Mouse (Mus musculus) liver, adult 2 months (tissue): ENCODE measurements around the gene Tcf15. TPM values are rescaled to one million over a fixed set of nuclear protein-coding genes. Genes with fewer than 3 reads are reported as not detected.

ENCODE experiments used
- DNase-seq: peaks from one replicate; pipeline ENCODE4 v3.0.0-alpha.2; 2011; ENCODE audit warnings: low read depth, low spot score; ENCODE audit errors: extremely low read depth
- H3K27ac ChIP-seq: fragments of 200-500 bp; replicated peaks from 2 replicates; pipeline ENCODE4 v1.5.1; 2012; ENCODE audit warnings: low read depth, mild to moderate bottlenecking, control low read depth, inconsistent platforms, low read length; ENCODE audit not compliant: insufficient read depth
- H3K27me3 ChIP-seq: fragments of 200-500 bp; 2 replicates; pipeline ENCODE4 v1.6.1; 2012; ENCODE audit warnings: mild to moderate bottlenecking, moderate library complexity, low read length, inconsistent platforms; ENCODE audit not compliant: control insufficient read depth, insufficient read depth
- H3K36me3 ChIP-seq: fragments of 200-500 bp; 2 replicates; pipeline ENCODE4 v1.6.1; 2012; ENCODE audit warnings: low read length, inconsistent platforms; ENCODE audit not compliant: control insufficient read depth, insufficient read depth
- H3K4me1 ChIP-seq: fragments of 200-500 bp; 2 replicates; pipeline ENCODE4 v1.6.1; 2011; ENCODE audit warnings: low read length; ENCODE audit not compliant: control insufficient read depth, insufficient read depth
- H3K4me3 ChIP-seq: fragments of 200-500 bp; 2 replicates; pipeline ENCODE4 v1.5.1; 2011; ENCODE audit warnings: low read depth, mild to moderate bottlenecking, control low read depth, low read length, moderate library complexity; ENCODE audit not compliant: insufficient read depth
- H3K79me2 ChIP-seq: fragments of 200-500 bp; 2 replicates; pipeline ENCODE4 v1.6.1; 2012; ENCODE audit warnings: inconsistent platforms, mild to moderate bottlenecking, low read length, moderate library complexity; ENCODE audit not compliant: control insufficient read depth, insufficient read depth
- H3K9ac ChIP-seq: fragments of 200-500 bp; 2 replicates; pipeline ENCODE4 v1.6.1; 2012; ENCODE audit warnings: low read depth, mild to moderate bottlenecking, control low read depth, inconsistent platforms, low read length
- CTCF ChIP-seq: fragments of 200-500 bp; IDR thresholded peaks from 2 replicates; pipeline ENCODE4 v1.5.1; 2011; ENCODE audit warnings: low read depth, low read length, control low read depth
- POLR2A ChIP-seq: fragments of 200-500 bp; IDR thresholded peaks from 2 replicates; pipeline ENCODE4 v1.6.1; 2011; ENCODE audit warnings: low read length, control low read depth; ENCODE audit not compliant: insufficient read depth; ENCODE audit errors: extremely low read depth
- WGBS: fragments of 180-500 bp; shearing (Covaris S2); methylation state at CpG from one replicate; pipeline ENCODE4 v1.1.7; 2018; 5-methylcytosine and 5-hydroxymethylcytosine counted together
- polyA plus RNA-seq: library from polyadenylated mRNA; depleted of rRNA; stranded (reverse); fragments of >200 nt; gene quantifications from 2 replicates; pipeline ENCODE4 v1.2.3, GENCODE M21; 2012
- total RNA-seq: library from RNA; depleted of rRNA; stranded (reverse); fragments of >200 nt; gene quantifications from 2 replicates; pipeline ENCODE4 v1.2.3, GENCODE M21; 2014

Tcf15 gene
- total and polyA plus RNA-seq, 2 experiments, result not detected

- TF ChIP-seq CTCF (no peak), POLR2A (no peak)
- DNase-seq, result no peak
- Histone ChIP-seq H3K4me1 (no peaks in the 10 kb centered on the region), H3K79me2 (no peaks in the 10 kb centered on the region), H3K27me3 (peaks cover 3% of the 10 kb centered on the region; the same call in 1 of the 2 replicates), H3K36me3 (no peaks in the 10 kb centered on the region; the same call in 1 of the 2 replicates), H3K27ac (no peak overlapping the region), H3K9ac (no peak overlapping the region), H3K4me3 (no peak overlapping the region)
- WGBS, result 74% methylated on average over 10 of the region's 10 CpGs
These were observed 30.4 kb upstream of the Tcf15 start for GRCm38 (mm10) chr2:152112970-152113369.

DNA sequence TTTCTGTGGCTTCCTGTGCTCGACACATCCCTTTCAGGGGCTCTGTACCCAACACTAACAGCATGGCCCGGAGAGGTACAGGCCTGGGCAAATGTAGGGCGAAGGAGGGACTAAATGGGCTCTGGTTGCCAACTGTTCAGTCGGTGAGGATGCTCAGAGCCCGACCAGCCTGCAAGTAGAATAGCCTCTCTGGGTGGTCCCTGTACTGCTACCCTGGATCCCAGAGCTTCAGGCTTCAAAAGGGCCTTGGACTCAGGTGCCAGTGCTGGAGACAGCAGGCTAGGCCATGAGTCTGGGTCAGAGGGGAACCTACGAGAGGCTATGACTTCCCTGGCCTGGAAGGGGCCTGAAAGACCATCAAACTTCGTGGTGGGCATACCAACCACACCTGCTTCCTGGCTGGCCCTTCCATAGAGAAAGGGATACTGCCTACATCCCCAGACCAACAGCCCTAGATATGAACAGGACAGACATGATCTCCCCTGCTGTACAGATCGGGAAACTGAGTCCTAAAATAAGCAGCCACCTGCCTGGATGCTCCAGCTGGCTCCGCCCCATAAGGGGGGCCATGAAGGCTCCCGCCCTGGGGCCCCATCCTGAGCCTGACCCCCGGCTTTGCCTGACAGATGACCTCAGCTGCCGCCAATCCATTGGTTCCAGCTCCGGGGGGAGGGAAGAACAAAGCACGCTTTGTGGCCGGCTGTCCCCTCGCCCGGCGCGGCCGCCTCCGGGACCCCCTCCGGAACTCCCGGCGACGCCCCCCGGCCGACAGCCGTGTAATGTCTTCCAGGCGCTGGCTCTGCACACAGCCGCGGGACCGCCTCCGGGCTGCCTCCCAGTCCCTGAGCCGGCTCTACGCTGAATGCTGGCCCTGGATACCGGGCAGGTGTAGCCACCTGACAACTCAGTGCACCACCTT is 29.0 kb upstream of the Tcf15 start:
- no peak overlapping the region for H3K4me3 ChIP-seq
- 24% methylated on average over 36 of the region's 36 CpGs for WGBS
- no peak for TF ChIP-seq POLR2A
- no peak overlapping the region for H3K27ac ChIP-seq
- H3K4me1 ChIP-seq, result no peaks in the 10 kb centered on the region
- H3K79me2 ChIP-seq, result no peaks in the 10 kb centered on the region
- peaks cover 3% of the 10 kb centered on the region; the same call in 1 of the 2 replicates for H3K27me3 ChIP-seq
- H3K36me3 ChIP-seq, result no peaks in the 10 kb centered on the region
- DNase-seq, result no peak
- H3K9ac ChIP-seq, result no peak overlapping the region

GRCm38 (mm10) chr2:152117694-152118093 is 25.7 kb upstream of the Tcf15 start:
- DNase-seq, result no peak
- no peak overlapping the region for H3K9ac ChIP-seq
- no peaks in the 10 kb centered on the region for H3K79me2 ChIP-seq
- no peak for TF ChIP-seq POLR2A
- H3K4me3 ChIP-seq, result no peak overlapping the region
- H3K27ac ChIP-seq, result no peak overlapping the region
- no peaks in the 10 kb centered on the region for H3K4me1 ChIP-seq
- peaks cover 3% of the 10 kb centered on the region; the same call in 1 of the 2 replicates for H3K27me3 ChIP-seq
- WGBS, result 68% methylated on average over 7 of the region's 7 CpGs
- H3K36me3 ChIP-seq, result no peaks in the 10 kb centered on the region

- WGBS, result 56% methylated on average over 6 of the region's 6 CpGs
- TF ChIP-seq CTCF (no peak), POLR2A (no peak)
- Histone ChIP-seq H3K79me2 (no peaks in the 10 kb centered on the region), H3K9ac (no peak overlapping the region), H3K4me1 (no peaks in the 10 kb centered on the region), H3K4me3 (no peak overlapping the region), H3K27ac (no peak overlapping the region), H3K27me3 (peaks cover 3% of the 10 kb centered on the region; the same call in 1 of the 2 replicates), H3K36me3 (no peaks in the 10 kb centered on the region)
- DNase-seq, result no peak
These were observed 24.0 kb upstream of the Tcf15 start for GRCm38 (mm10) chr2:152119228-152119865.

GRCm38 (mm10) chr2:152122896-152123295 is 20.5 kb upstream of the Tcf15 start:
- Histone ChIP-seq H3K4me1 (no peaks in the 10 kb centered on the region), H3K9ac (no peak overlapping the region), H3K4me3 (no peak overlapping the region), H3K36me3 (no peaks in the 10 kb centered on the region), H3K27me3 (no peaks in the 10 kb centered on the region), H3K79me2 (no peaks in the 10 kb centered on the region), H3K27ac (no peak overlapping the region)
- DNase-seq, result no peak
- no peak for TF ChIP-seq POLR2A
- no peak for TF ChIP-seq CTCF
- WGBS, result 67% methylated on average over 9 of the region's 9 CpGs

- WGBS, result 52% methylated on average over 2 of the region's 2 CpGs
These were observed 14.8 kb upstream of the Tcf15 start for GRCm38 (mm10) chr2:152128597-152128996.

More at GRCm38 (mm10) chr2:152128597-152128996, 14.8 kb upstream of the Tcf15 start:
- H3K9ac ChIP-seq, result no peak overlapping the region
- no peaks in the 10 kb centered on the region for H3K79me2 ChIP-seq
- H3K4me3 ChIP-seq, result no peak overlapping the region
- H3K27me3 ChIP-seq, result no peaks in the 10 kb centered on the region
- H3K27ac ChIP-seq, result no peak overlapping the region
- no peaks in the 10 kb centered on the region for H3K36me3 ChIP-seq
- TF ChIP-seq POLR2A, result no peak
- TF ChIP-seq CTCF, result no peak
- no peak for DNase-seq
- no peaks in the 10 kb centered on the region for H3K4me1 ChIP-seq
